Mouse (Mus musculus): ENCODE measurements around the gene Ccl9.

Gene Ccl9

DNA sequence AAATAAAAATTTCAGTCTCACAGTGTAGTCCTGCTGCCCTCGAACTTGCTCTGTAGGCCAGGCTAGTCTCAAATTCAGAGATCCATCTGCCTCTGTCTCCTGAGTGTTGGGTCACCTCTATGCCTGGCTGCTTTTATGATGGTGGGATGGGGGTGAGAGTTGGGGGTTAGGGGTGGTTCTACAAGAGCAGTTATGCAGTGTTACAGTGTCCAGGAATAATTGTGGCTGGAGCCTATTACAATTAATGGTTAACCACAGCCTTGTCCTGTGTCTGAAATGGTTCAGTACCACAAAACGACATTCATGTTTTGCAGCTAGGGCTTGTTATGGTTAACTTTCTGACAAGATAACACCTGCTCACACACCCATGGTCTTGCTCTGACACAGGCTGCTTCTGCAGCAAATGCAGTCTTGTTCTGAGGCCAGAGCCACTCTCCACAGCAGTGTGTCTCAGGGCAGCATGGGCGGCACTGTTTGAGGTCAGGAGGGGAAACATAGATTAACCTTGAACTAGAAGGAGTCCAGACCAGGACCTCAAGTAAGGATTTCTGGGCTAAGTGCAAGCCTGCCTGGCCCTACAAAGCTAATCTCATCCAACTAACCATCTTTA lies 39.6 kb downstream of the Ccl9 start:
- DNase-seq (ENCODE audit: extremely low read depth, low read depth) = no peak

DNA sequence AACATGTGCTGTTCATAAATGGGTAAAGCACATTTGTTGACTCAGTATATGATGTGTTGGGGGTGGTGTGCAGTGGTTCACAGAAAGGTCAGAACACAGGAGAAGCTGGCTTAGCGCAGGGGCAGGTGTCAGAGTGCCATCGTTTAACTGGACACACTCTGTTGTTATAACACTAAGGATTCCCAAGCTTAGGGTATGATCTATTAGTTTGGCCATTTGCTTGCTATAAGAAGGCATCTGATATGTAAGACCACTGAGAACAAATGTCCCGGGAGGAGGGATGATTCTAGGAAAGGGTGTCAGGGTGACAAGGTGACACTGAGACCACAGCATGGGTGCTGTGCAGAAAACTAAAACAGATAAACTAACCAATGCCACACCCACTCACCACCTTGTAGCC lies 41.6 kb downstream of the Ccl9 start:
- DNase-seq (ENCODE audit: extremely low read depth, low read depth) = no peak

DNA sequence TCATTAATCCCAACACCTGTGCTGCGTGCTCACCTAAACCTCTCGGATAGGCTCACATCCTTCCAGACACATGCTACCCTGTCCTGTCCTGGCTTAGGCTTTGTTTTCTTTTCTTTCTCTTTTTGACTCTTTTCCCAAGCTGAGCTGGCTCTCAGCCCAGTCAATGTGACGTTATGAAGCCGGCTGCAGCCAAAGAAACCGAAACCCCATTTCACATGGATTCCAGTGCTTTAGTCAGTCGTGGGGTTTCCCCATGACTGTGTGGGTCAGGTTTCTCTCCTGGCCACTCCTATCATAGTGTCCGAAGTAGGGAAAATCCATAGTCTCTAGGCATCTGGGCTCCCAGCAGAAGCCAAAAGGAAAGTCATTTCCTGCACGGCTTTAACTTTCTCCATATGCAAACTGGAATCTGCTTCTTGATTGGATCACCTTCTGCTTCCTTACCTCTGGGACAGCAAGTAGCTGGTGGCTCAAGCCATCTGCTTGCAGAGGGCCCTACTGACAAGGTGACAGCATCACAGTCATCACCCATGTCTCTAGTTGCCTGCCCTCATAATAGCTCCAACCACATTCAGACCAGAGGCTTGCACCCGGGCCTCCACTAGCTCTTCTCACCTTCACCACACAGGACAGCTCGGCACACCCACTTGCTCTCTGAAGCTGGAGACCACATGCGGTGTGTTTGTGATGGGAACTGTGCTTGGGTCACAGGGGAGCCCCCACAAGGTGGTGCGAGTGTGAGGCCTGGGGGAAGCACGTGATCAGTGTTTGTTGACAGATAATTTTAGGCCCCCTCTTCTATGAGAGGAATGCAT lies 43.6 kb downstream of the Ccl9 start:
- DNase-seq (ENCODE audit: extremely low read depth, low read depth) = no peak

DNA sequence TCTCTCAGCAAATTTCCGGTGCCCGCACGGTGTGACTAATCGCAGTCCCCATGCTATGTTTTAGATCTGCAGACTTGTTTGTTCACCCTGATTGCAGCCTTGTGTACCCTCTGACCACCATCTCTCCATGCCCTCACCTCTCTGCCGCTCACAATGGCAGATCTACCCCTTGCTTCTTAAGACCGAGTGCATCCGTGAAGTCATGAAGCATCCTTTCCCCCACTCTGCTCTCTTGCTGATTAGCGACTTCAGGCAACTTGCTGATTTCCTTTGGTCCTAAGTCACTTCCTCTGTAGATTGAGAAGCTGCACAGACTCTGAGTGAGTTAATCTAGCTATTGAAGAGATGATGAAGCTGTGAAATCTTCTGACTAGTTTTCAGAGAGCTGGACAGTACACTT lies 44.3 kb downstream of the Ccl9 start:
- DNase-seq (ENCODE audit: extremely low read depth, low read depth) = no peak

DNA sequence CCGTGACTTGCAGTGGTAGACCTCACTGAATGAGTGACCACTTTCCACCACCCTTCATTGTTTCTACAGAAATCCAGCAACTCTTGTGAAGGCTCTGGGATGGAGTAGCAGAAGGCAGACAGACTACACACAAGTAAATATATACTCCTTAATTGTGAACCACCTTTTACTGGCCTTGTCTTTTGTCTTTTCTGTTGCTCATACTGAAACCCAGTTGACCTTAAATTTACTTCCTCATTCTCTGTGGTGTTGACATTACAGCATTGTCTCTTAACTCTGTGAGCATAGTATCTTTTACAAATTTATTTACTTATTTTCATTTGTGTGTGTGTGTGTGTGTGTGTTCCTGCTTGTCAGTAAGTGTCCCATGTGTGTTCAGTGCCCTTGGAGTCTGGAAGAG lies 45.2 kb downstream of the Ccl9 start:
- no peak for DNase-seq (ENCODE audit: extremely low read depth, low read depth)

DNA sequence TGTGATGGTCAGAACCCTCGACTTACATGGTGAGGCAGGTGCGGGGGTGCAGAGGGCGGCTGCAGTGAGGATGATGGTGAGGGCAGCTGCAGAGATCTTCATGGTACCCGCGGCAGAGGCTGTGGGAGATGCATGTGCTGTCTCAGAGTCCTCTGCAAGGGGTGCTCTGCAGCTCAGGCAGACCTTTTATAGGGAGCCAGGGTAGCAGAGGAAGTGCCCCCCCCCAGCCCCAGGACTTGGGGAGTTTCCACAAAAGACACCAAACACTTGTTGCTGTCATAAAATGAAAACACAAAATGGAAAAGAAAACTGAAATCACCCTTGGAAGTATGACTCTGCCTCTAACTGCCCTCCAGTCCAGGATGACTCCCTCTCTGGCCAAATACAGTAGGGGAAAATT lies 48.1 kb downstream of the Ccl9 start, which contains the start of gene Ccl5:
Gene Ccl5, minus strand, starts transcription at position 159 of the 400 bp plus-strand sequence.
- DNase-seq (ENCODE audit: extremely low read depth, low read depth) = no peak

DNA sequence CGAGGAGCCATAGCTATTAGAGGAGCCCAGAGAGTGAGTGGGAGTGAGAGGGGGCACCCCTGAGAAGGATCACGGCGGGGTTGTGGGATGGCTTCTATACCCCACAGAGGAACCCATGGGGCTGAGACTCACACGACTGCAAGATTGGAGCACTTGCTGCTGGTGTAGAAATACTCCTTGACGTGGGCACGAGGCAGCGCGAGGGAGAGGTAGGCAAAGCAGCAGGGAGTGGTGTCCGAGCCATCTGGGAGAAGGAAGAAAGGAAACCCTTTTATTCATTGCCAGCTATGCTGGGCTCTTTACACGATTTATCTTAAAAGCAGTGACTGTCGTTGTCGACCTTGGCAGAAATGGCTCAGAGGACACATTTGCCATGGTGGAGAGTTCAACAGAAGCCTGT lies 49.4 kb downstream of the Ccl9 start:
- DNase-seq (ENCODE audit: extremely low read depth, low read depth) = no peak

Measured in MEL-GATA-1-ER (cell line).